Mouse (Mus musculus): ENCODE results near the gene Elmo3.
"Not testable (repeated sequence)": the region's sequence is repeated elsewhere in the genome, so short reads cannot be mapped to it uniquely, and the experiment has no call there.

Elmo3 gene

GRCm38 (mm10) chr8:105276292-105277120 is 28.9 kb upstream of the Elmo3 start:
- DNase-seq (ENCODE audit: low spot score in 2 of 2) = no peak

GRCm38 (mm10) chr8:105278911-105279334 is 26.5 kb upstream of the Elmo3 start:
- peak in 1 of 2 experiments; percentile 72 for DNase-seq (ENCODE audit: low spot score in 2 of 2)

GRCm38 (mm10) chr8:105280567-105280966 is 24.8 kb upstream of the Elmo3 start:
- no peak for DNase-seq (ENCODE audit: low spot score in 2 of 2)

GRCm38 (mm10) chr8:105281821-105282220 is 23.6 kb upstream of the Elmo3 start:
- no peak for DNase-seq (ENCODE audit: low spot score in 2 of 2)

GRCm38 (mm10) chr8:105282239-105282638 is 23.2 kb upstream of the Elmo3 start:
- DNase-seq (ENCODE audit: low spot score in 2 of 2) = no peak

GRCm38 (mm10) chr8:105283074-105283473 is 22.3 kb upstream of the Elmo3 start:
- DNase-seq (ENCODE audit: low spot score in 2 of 2) = no peak

- no peak for DNase-seq (ENCODE audit: low spot score in 2 of 2)
These were observed 19.9 kb upstream of the Elmo3 start for GRCm38 (mm10) chr8:105285514-105285913.

- DNase-seq (ENCODE audit: low spot score in 2 of 2) = no peak
These were observed 18.5 kb upstream of the Elmo3 start for GRCm38 (mm10) chr8:105286907-105287306.

GRCm38 (mm10) chr8:105288231-105288630 is 17.2 kb upstream of the Elmo3 start:
- no peak for DNase-seq (ENCODE audit: low spot score in 2 of 2)

GRCm38 (mm10) chr8:105288958-105289732 is 16.3 kb upstream of the Elmo3 start:
- DNase-seq (ENCODE audit: low spot score in 2 of 2) = peak; percentile 91 to 92

GRCm38 (mm10) chr8:105289805-105290460 is 15.5 kb upstream of the Elmo3 start, which contains the start of gene 4931428F04Rik:
Gene 4931428F04Rik (minus strand): TSS chr8:105289864.
- DNase-seq (ENCODE audit: low spot score in 2 of 2) = no peak

- DNase-seq (ENCODE audit: low spot score in 2 of 2) = peak; percentile 59 to 72
These were observed 14.7 kb upstream of the Elmo3 start for GRCm38 (mm10) chr8:105290554-105291314.

GRCm38 (mm10) chr8:105291364-105291763 is 14.0 kb upstream of the Elmo3 start:
- DNase-seq (ENCODE audit: low spot score in 2 of 2) = not testable (repeated sequence)

GRCm38 (mm10) chr8:105291802-105292201 is 13.6 kb upstream of the Elmo3 start:
- DNase-seq (ENCODE audit: low spot score in 2 of 2) = not testable (repeated sequence)

GRCm38 (mm10) chr8:105292471-105292870 is 12.9 kb upstream of the Elmo3 start:
- no peak for DNase-seq (ENCODE audit: low spot score in 2 of 2)

GRCm38 (mm10) chr8:105293405-105293804 is 12.0 kb upstream of the Elmo3 start:
- no peak for DNase-seq (ENCODE audit: low spot score in 2 of 2)

GRCm38 (mm10) chr8:105294776-105295175 is 10.6 kb upstream of the Elmo3 start:
- DNase-seq (ENCODE audit: low spot score in 2 of 2) = no peak

- DNase-seq (ENCODE audit: low spot score in 2 of 2) = no peak
These were observed 10.1 kb upstream of the Elmo3 start for GRCm38 (mm10) chr8:105295256-105295655.

GRCm38 (mm10) chr8:105295895-105296573 is 9.4 kb upstream of the Elmo3 start, which contains the start of gene Exoc3l:
Gene Exoc3l (minus strand): TSS chr8:105296101.
- no peak for DNase-seq (ENCODE audit: low spot score in 2 of 2)

GRCm38 (mm10) chr8:105297511-105298192 is 7.7 kb upstream of the Elmo3 start, which contains the start of gene E2f4:
Gene E2f4 (plus strand): TSS chr8:105297663.
- peak; percentile 72 to 89 for DNase-seq (ENCODE audit: low spot score in 2 of 2)
